Mouse (Mus musculus) stomach, embryonic 16.5 days (tissue): Measurements from ENCODE around the gene Cphx3. TPM values are rescaled to one million over a fixed set of nuclear protein-coding genes. Genes with fewer than 3 reads are reported as not detected.
"Not testable (repeated sequence)": the region's sequence is repeated elsewhere in the genome, so short reads cannot be mapped to it uniquely, and the experiment has no call there.

Experiments
- ATAC-seq: fragments of 200-750 bp; cut with Nextera tagmentation; 2 replicates; pipeline ENCODE4 v1.8.0; 2017; ENCODE audit warnings: moderate number of reproducible peaks, moderate TSS enrichment; ENCODE audit not compliant: insufficient read depth, low FRiP score
- H3K27ac ChIP-seq: fragments of 300-500 bp; sonication (generic); 2 replicates; pipeline ENCODE4 v1.5.1; 2014; ENCODE audit warnings: low read length
- H3K27me3 ChIP-seq: fragments of 300-500 bp; sonication (generic); 2 replicates; pipeline ENCODE4 v1.6.1; 2014; ENCODE audit warnings: low read length, control low read depth, mixed read lengths; ENCODE audit not compliant: control insufficient read depth, insufficient read depth
- H3K36me3 ChIP-seq: fragments of 300-500 bp; sonication (generic); 2 replicates; pipeline ENCODE4 v1.6.1; 2014; ENCODE audit warnings: low read length; ENCODE audit not compliant: control insufficient read depth, insufficient read depth
- H3K4me1 ChIP-seq: fragments of 300-500 bp; sonication (generic); 2 replicates; pipeline ENCODE4 v1.6.1; 2014; ENCODE audit warnings: low read length, control low read depth, mixed read lengths; ENCODE audit not compliant: control insufficient read depth, insufficient read depth
- H3K4me2 ChIP-seq: fragments of 300-500 bp; sonication (generic); 2 replicates; pipeline ENCODE4 v1.6.1; 2014; ENCODE audit warnings: low read depth, low read length, mixed read lengths
- H3K4me3 ChIP-seq: fragments of 300-500 bp; sonication (generic); replicated peaks from 2 replicates; pipeline ENCODE4 v1.5.1; 2014; ENCODE audit warnings: mild to moderate bottlenecking, low read length
- H3K9ac ChIP-seq: fragments of 300-500 bp; sonication (generic); 2 replicates; pipeline ENCODE4 v1.6.1; 2014; ENCODE audit warnings: low read length
- H3K9me3 ChIP-seq: fragments of 300-500 bp; sonication (generic); replicated peaks from 2 replicates; pipeline ENCODE4 v1.6.1; 2016; ENCODE audit warnings: low read length, control low read depth; ENCODE audit not compliant: control insufficient read depth
- WGBS: fragments of 180-500 bp; shearing (Covaris S2); extraction: QIAGEN DNeasy Blood & Tissue Kit; methylation state at CpG from one replicate; pipeline ENCODE4 v1.1.7; 2014; 5-methylcytosine and 5-hydroxymethylcytosine counted together
- polyA plus RNA-seq: library from polyadenylated mRNA; unstranded; fragments of >200 nt; fragmentation: Nextera tagmentation; extraction: Ambion mirVana; gene quantifications from 2 replicates; pipeline ENCODE4 v1.2.1, GENCODE M21; 2015

Cphx3 gene
- polyA plus RNA-seq = 0.31 TPM in 1 of 2 replicates, not detected in the other

DNA sequence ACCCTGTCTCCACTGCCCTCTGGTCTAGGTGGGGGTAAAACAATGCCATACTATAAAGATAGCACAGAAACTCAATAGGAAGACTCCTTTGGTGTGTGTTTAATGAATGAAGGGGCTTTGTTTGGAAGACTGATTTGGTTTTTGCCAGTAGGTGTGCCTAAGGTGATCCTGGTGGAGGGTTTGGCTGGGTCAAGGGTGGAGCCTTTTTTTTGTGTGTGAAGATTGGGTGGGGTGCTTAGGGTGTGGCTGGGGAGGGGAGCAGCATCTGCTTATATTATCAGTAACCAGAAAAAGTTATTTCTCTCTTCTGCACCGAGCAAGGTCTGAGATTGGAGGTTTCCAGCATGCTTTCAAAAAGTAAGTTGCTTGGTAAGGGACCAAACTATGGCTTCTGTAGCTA lies at the start of gene Cphx3:
Gene Cphx3 (plus strand): TSS at position 301 of the 400 bp plus-strand sequence.
- H3K4me2 ChIP-seq, H3K4me1 ChIP-seq, ATAC-seq, H3K4me3 ChIP-seq, H3K27ac ChIP-seq, H3K9ac ChIP-seq, H3K9me3 ChIP-seq, H3K36me3 ChIP-seq, H3K27me3 ChIP-seq: not testable (repeated sequence)
- WGBS = no CpG with 5 or more reads among the region's 1 CpGs

GRCm38 (mm10) chr14:26034364-26034763 lies 47.7 kb upstream of the Cphx3 start:
- H3K27ac ChIP-seq, H3K36me3 ChIP-seq, H3K9me3 ChIP-seq, H3K4me3 ChIP-seq, H3K9ac ChIP-seq, H3K4me1 ChIP-seq, H3K27me3 ChIP-seq, H3K4me2 ChIP-seq: not testable (repeated sequence)
- ATAC-seq = peak; percentile 85
- no CpG with 5 or more reads among the region's 3 CpGs for WGBS

DNA sequence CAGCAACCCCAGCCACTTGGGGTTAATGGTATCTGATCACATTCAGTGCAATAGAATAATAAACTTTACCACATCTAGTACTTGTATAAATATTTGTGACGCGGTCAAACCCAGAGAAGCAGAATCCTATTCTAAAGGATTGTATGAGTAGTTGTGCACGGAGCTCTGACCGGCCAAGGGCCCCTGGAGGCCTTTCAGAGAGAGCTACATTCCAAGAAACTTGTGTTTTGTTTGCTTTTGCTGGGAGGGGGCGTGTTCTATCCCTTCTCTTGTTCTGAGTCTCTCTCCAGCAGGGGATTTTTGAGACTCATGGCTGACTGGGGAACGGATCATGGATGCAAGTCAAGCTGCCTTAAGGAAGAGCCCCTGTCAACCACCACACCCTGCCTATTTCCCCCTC lies 46.7 kb upstream of the Cphx3 start:
- not testable (repeated sequence) for H3K4me2 ChIP-seq, H3K36me3 ChIP-seq, H3K9ac ChIP-seq, H3K4me1 ChIP-seq, H3K4me3 ChIP-seq, H3K27me3 ChIP-seq, H3K27ac ChIP-seq, H3K9me3 ChIP-seq, ATAC-seq
- WGBS = no CpG with 5 or more reads among the region's 6 CpGs

- not testable (repeated sequence) for H3K36me3 ChIP-seq, H3K4me1 ChIP-seq, H3K4me3 ChIP-seq, H3K27ac ChIP-seq, H3K9me3 ChIP-seq, ATAC-seq, H3K27me3 ChIP-seq, H3K4me2 ChIP-seq, H3K9ac ChIP-seq
- WGBS = no CpG with 5 or more reads among the region's 26 CpGs
These were observed 39.5 kb upstream of the Cphx3 start, which contains the start of gene Gm9780 for GRCm38 (mm10) chr14:26042611-26043010. Gm9780 (minus strand) TSS chr14:26042711.

DNA sequence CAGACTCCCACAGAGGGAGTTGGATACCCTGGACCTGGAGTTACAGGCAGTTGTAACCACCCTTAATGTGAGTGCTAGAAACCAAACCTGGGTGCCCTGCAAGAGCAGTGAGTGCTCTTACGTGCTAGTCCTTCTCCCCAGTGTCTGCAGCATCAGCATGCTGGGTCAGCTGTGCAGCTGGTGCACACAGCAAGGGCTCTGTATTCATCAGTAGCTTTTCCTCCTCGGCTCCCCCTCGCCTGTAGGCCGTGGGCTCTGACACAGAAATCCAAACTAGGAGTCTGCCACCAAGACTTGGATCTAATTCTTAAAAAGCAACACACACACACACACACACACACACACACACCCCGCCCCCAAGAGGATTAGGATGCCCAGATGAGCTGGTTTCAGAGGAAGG lies 37.1 kb upstream of the Cphx3 start:
- H3K27ac ChIP-seq, H3K4me1 ChIP-seq, H3K36me3 ChIP-seq, ATAC-seq, H3K9me3 ChIP-seq, H3K4me2 ChIP-seq, H3K4me3 ChIP-seq, H3K9ac ChIP-seq, H3K27me3 ChIP-seq: not testable (repeated sequence)
- no CpG with 5 or more reads among the region's 5 CpGs for WGBS

GRCm38 (mm10) chr14:26047026-26047425 lies 35.1 kb upstream of the Cphx3 start:
- not testable (repeated sequence) for H3K4me3 ChIP-seq, H3K36me3 ChIP-seq, H3K9ac ChIP-seq, H3K27ac ChIP-seq, ATAC-seq, H3K4me2 ChIP-seq, H3K4me1 ChIP-seq, H3K9me3 ChIP-seq, H3K27me3 ChIP-seq
- WGBS = no CpG with 5 or more reads among the region's 8 CpGs

DNA sequence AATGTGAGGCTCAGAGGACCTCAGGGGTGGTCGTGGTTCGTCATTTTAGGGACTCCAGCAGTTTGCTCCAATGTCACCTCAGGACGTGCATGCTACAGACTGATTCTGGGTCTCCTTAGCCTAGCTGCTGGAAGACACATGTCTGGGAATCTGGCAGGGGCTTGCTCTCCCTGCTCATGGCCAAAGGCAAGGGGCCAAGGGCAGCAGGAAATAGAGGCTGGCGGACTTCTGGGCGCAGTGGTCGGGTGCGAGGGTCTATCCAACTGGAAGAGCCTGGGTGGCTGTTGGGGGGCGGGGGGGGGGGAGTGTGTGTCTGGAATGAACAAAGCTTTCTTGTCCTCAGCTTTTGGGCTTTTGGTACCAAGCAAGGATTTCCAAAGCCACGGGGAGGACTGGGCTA lies 33.3 kb upstream of the Cphx3 start:
- not testable (repeated sequence) for H3K4me1 ChIP-seq, ATAC-seq
- no CpG with 5 or more reads among the region's 9 CpGs for WGBS

GRCm38 (mm10) chr14:26058184-26058583 lies 23.9 kb upstream of the Cphx3 start:
- H3K4me1 ChIP-seq, H3K4me3 ChIP-seq, H3K9me3 ChIP-seq, H3K27ac ChIP-seq, H3K4me2 ChIP-seq, H3K27me3 ChIP-seq, ATAC-seq, H3K36me3 ChIP-seq, H3K9ac ChIP-seq: not testable (repeated sequence)
- WGBS = no CpG with 5 or more reads among the region's 3 CpGs

More for the DNA sequence above, 33.3 kb upstream of the Cphx3 start:
- not testable (repeated sequence) for H3K4me2 ChIP-seq, H3K9me3 ChIP-seq, H3K36me3 ChIP-seq, H3K27ac ChIP-seq, H3K9ac ChIP-seq, H3K4me3 ChIP-seq, H3K27me3 ChIP-seq

DNA sequence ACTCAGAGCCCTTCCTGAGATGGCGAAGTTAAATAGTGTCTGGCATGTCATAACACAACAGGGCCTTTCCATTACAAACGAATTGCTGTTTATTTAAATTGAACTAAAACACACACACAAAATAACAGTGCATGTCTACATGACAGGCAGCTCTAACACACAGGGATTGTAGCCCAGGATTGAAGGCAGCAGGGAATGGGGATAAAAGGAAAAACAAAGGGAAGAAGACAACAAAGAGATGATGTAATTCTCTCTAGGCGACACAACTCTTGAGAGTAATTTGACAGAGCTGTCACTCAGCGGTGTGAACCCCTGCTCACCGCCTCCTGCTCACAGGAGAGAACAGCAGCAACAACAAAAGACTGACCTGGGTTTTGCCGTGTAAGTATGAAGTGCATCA lies 22.7 kb upstream of the Cphx3 start:
- H3K4me3 ChIP-seq, H3K27me3 ChIP-seq, H3K27ac ChIP-seq, H3K36me3 ChIP-seq, H3K4me1 ChIP-seq, H3K9ac ChIP-seq, H3K9me3 ChIP-seq, ATAC-seq, H3K4me2 ChIP-seq: not testable (repeated sequence)
- WGBS = no CpG with 5 or more reads among the region's 6 CpGs
